Mouse (Mus musculus) 3T3-L1 (cell line): ENCODE measurements around the gene Ryr2.
"Not testable (repeated sequence)": the region's sequence is repeated elsewhere in the genome, so short reads cannot be mapped to it uniquely, and the experiment has no call there.

Experiments
- DNase-seq: peaks from one replicate; pipeline ENCODE4 v3.0.0-alpha.2; 2015; ENCODE audit warnings: low read depth, low spot score

Ryr2 gene

GRCm38 (mm10) chr13:11880503-11881227 lies 226.1 kb downstream of the Ryr2 start:
- no peak for DNase-seq

GRCm38 (mm10) chr13:11879037-11879436 lies 227.7 kb downstream of the Ryr2 start:
- no peak for DNase-seq

GRCm38 (mm10) chr13:11874852-11875251 lies 231.9 kb downstream of the Ryr2 start:
- no peak for DNase-seq

- no peak for DNase-seq
Measured at GRCm38 (mm10) chr13:11869971-11870370, 236.8 kb downstream of the Ryr2 start.

GRCm38 (mm10) chr13:11869486-11869885 lies 237.3 kb downstream of the Ryr2 start:
- DNase-seq, result no peak

- no peak for DNase-seq
Measured at GRCm38 (mm10) chr13:11868979-11869378, 237.8 kb downstream of the Ryr2 start.

GRCm38 (mm10) chr13:11868056-11868455 lies 238.7 kb downstream of the Ryr2 start:
- no peak for DNase-seq

GRCm38 (mm10) chr13:11865261-11865660 lies 241.5 kb downstream of the Ryr2 start:
- DNase-seq, result no peak

- no peak for DNase-seq
Measured at GRCm38 (mm10) chr13:11851691-11852090, 255.1 kb downstream of the Ryr2 start.

GRCm38 (mm10) chr13:11843889-11844288 lies 262.9 kb downstream of the Ryr2 start:
- DNase-seq, result no peak

- DNase-seq, result no peak
Measured at GRCm38 (mm10) chr13:11837870-11838269, 268.9 kb downstream of the Ryr2 start.

GRCm38 (mm10) chr13:11837152-11837551 lies 269.6 kb downstream of the Ryr2 start:
- no peak for DNase-seq

- no peak for DNase-seq
Measured at GRCm38 (mm10) chr13:11836304-11837078, 270.3 kb downstream of the Ryr2 start.

GRCm38 (mm10) chr13:11831210-11831609 lies 275.5 kb downstream of the Ryr2 start:
- no peak for DNase-seq

- DNase-seq, result peak; percentile 21
Measured at GRCm38 (mm10) chr13:11825563-11826226, 281.1 kb downstream of the Ryr2 start.

GRCm38 (mm10) chr13:11818723-11819122 lies 288.0 kb downstream of the Ryr2 start:
- no peak for DNase-seq

GRCm38 (mm10) chr13:11809365-11809764 lies 297.4 kb downstream of the Ryr2 start:
- DNase-seq, result not testable (repeated sequence)

GRCm38 (mm10) chr13:11792536-11792935 lies 314.2 kb downstream of the Ryr2 start:
- no peak for DNase-seq

GRCm38 (mm10) chr13:11790536-11790935 lies 316.2 kb downstream of the Ryr2 start:
- no peak for DNase-seq

- no peak for DNase-seq
Measured at GRCm38 (mm10) chr13:11782411-11783155, 324.2 kb downstream of the Ryr2 start.

- no peak for DNase-seq
Measured at GRCm38 (mm10) chr13:11781065-11781464, 325.7 kb downstream of the Ryr2 start.

GRCm38 (mm10) chr13:11777726-11778125 lies 329.0 kb downstream of the Ryr2 start:
- DNase-seq, result no peak
